Mouse (Mus musculus) MEL (cell line): ENCODE results near the gene Ctdnep1.

Experiments
- CHD2 ChIP-seq: IDR thresholded peaks from 2 replicates; pipeline ENCODE4 v1.6.1; 2011; ENCODE audit warnings: low read length, improper control_type of control experiment
- GATA1 ChIP-seq: IDR thresholded peaks from 2 replicates; pipeline ENCODE4 v1.6.1; 2011; ENCODE audit warnings: low read depth, low read length, improper control_type of control experiment
- MYC ChIP-seq: IDR thresholded peaks from 2 replicates; pipeline ENCODE4 v1.6.1; 2011; ENCODE audit warnings: low read depth, mild to moderate bottlenecking, low read length, improper control_type of control experiment, moderate library complexity

- no peak for TF ChIP-seq MYC
- no peak for TF ChIP-seq CHD2
- TF ChIP-seq GATA1, result no peak
These were observed 46.8 kb upstream of the Ctdnep1 start for GRCm38 (mm10) chr11:69934169-69934568.
